Mouse (Mus musculus) neural tube, embryonic 10.5 days (tissue): ENCODE data around the gene Ctps2.

Experiments
- DNase-seq: peaks from one replicate; pipeline ENCODE4 v3.0.0-alpha.2; 2017; ENCODE audit warnings: low spot score; ENCODE audit errors: extremely low spot score

Gene Ctps2

GRCm38 (mm10) chrX:162976194-162976593 is 75.2 kb downstream of the Ctps2 start:
- DNase-seq: no peak

- DNase-seq: no peak
Measured at GRCm38 (mm10) chrX:162986876-162987495, 85.9 kb downstream of the Ctps2 start.

- DNase-seq: no peak
Measured at GRCm38 (mm10) chrX:162991396-162991795, 90.4 kb downstream of the Ctps2 start.

GRCm38 (mm10) chrX:162992121-162992520 is 91.1 kb downstream of the Ctps2 start:
- DNase-seq: no peak

- DNase-seq: no peak
Measured at GRCm38 (mm10) chrX:163027864-163028263, 126.8 kb downstream of the Ctps2 start.

GRCm38 (mm10) chrX:163038767-163039166 is 137.7 kb downstream of the Ctps2 start:
- DNase-seq: no peak

GRCm38 (mm10) chrX:163042771-163043170 is 141.7 kb downstream of the Ctps2 start:
- no peak for DNase-seq

- DNase-seq: no peak
Measured at GRCm38 (mm10) chrX:163063936-163064335, 162.9 kb downstream of the Ctps2 start.
